Mouse (Mus musculus) T-helper 17 cell (primary cell): ENCODE data around the gene Chd4.

Experiments
- in situ Hi-C, 2 experiments: fragments of 300-600 bp; cut with MboI, MseI; formaldehyde crosslinking; loops; 1 replicate in 1 of 2; 2 replicates in 1 of 2; pipeline ENCODE4 v1.15.1; 2025; ENCODE audit warnings: high pct_unique_total_duplicates in 2 of 2

Chd4 gene

DNA sequence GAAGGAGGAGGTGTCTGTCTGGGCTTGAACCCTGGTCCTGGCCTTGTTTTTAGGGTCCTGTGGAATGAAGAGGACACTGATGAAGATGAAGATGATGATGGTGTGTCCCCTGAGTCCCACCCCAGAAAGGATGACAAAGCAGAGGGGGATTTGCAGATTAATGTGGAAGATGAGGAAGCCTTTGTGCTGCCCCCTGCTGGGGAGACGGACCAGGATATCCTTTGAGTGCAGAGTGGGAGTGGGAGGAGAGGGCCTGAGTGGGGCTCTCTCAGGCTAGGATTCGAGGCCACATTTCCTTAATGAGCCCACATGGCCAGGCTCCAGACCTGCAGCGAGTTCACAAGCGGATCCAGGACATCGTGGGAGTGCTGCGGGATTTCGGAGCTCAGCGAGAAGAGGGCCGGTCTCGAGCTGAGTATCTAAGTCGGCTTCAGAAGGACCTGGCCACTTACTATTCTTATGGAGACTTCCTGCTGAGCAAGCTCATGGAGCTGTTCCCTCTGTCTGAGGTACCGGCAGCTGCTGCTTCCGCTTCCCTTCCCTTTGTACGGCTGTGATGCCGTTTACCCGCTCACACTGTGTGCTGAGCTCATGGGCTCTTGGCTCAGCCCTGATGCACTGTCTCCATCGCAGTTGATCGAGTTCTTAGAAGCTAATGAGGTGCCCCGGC is 41.4 kb downstream of the Chd4 start:
- in situ Hi-C loops: no loop called here

DNA sequence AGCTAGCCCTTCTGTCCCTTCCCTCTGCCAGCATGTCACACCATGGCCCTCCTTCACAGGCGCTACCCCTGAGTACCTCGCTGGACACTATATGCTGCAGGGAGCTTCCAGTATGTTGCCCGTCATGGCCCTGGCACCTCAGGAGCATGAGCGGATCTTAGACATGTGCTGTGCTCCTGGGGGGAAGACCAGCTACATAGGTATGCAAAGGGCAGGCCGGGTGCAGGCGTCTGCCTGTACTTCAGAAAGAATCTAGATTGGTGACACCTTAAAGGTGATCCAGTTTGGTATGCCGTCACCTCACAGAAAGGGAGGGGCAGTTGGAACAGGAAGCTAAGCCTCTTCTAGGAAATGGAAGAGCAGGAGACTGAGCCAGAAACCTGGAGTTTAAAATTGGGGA is 44.0 kb downstream of the Chd4 start:
- in situ Hi-C loops: no loop called here

DNA sequence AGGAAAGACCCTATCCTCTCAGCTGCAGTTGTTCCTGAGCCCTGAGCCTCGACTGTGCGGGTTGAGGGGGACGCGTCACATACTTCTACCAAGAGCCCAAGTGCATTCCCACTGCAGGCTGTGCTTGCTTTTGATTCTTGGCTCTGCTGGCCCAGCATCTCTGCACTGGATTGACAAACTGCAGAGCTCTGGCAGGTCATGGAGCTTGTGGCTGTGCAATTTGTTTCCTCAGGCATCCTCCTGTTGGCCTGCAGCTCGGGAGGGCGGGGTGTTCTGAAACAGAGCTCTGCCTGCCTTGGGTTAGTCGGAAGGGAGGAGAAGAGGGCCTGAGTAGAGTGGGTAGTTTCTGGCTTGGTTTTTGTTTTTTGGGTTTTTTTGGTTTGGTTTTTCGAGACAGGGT is 46.7 kb downstream of the Chd4 start:
- in situ Hi-C loops: no loop called here

DNA sequence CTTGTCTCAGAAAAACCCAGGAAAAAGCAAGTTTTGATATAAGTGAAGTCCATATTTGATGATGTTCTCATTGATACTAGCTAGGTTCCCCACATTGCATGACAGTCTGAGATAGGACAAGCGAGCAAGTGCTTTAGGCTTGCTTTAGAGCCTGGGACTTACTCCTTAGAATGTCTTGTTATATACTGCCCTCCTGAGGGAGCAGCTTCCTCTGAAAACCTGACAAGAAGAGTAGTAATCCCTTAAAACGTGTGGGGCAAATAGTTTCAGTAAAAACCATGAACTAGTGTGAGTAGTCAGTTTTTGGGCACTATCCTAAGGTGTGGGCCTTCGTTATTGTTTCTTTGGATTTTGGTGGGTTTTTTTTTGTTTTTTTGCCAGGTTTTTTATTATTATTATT is 47.3 kb downstream of the Chd4 start:
- in situ Hi-C loops: no loop called here

DNA sequence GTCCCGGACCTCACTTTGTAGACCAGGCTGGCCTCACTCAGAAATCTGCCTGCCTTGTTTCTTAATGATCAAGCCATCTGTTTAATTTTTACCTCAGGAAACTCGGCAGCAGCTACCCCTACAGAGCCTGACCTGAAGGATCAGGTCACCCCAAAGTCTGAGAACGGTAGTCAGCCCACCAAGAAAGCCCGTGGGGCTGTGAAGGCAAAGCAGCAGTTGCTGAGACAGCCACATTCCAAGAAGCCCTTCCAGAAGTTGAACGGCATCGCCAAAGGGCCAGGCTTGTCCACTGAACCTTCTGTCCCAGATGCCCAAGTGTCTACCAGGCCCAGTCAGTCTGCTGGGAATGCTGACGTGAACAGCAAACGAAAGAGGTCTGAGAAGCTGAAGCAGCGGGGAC is 48.1 kb downstream of the Chd4 start:
- in situ Hi-C loops: no loop called here

DNA sequence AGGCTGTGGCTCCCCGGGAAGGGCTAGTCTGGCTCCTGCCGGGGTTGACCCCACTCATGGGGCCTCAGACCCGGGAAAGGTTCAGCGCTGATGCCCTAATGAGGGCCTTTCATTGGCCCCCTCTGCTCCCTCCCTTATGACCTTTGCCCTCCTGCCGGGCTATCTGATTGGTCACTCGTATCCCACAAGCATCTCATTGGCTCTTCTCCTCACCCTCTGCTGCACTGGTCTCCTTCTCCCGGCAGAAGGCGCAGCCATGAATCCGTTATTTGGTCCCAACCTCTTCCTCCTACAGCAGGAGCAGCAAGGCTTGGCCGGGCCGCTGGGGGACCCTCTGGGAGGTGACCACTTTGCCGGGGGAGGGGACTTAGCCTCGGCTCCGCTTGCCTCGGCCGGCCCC is 49.2 kb downstream of the Chd4 start, which contains the start of gene Iffo1:
Gene Iffo1, plus strand, starts transcription at position 241 of the 400 bp plus-strand sequence.
- in situ Hi-C loops: no loop called here

DNA sequence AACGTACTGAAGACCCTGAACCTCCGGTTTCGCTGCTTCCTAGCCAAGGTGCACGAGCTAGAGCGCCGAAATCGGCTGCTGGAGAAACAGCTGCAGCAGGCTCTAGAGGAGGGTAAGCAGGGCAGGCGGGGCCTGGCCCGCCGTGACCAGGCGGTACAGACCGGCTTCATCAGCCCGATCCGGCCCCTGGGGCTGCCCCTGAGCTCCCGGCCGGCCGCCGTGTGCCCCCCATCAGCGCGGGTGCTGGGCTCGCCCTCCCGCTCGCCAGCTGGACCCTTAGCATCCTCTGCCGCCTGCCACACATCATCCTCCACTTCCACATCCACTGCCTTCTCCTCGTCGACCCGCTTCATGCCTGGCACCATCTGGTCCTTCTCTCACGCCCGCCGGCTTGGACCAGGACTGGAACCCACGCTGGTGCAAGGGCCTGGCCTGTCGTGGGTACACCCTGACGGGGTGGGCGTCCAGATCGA is 49.7 kb downstream of the Chd4 start:
- in situ Hi-C loops: no loop called here

DNA sequence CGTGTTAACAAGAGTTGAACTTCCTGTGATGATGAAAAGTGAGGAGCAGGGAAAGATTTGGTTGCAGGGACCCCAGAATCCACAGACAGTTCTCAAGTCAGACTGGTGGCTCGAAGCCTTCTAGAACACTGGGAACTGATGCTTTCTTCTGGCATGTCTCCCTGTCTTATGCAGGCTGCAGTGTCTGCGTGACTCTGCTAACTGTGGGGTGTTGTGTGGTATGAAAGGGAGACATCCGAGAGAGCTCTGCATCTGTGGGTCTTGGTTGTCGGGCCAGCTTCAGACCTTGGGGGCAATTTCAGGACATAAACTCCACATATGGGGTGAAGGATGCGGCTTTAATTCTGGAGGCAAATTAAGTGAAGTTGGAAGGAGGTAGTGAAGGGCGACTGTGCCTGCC is 50.4 kb downstream of the Chd4 start:
- in situ Hi-C loops: no loop called here

DNA sequence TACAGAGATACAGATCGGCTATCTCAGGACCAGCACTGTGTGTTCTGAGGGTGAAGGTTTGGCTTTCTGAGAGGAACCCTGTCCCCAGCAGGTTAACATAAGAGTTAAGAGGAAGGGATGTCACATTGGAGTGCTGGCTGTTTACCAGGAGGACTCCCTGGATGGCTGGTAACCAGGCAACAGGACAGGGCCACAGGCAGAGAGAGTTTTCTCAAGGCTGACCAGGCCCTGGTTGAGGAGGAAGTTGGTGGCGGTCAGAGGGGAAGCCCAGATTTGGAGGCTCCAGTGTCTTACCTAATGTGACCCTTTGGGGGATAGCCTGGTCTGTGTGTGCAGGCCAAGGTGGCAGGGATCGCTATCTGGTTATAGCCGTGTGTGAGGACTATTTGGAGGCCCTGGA is 51.0 kb downstream of the Chd4 start:
- in situ Hi-C loops: no loop called here

DNA sequence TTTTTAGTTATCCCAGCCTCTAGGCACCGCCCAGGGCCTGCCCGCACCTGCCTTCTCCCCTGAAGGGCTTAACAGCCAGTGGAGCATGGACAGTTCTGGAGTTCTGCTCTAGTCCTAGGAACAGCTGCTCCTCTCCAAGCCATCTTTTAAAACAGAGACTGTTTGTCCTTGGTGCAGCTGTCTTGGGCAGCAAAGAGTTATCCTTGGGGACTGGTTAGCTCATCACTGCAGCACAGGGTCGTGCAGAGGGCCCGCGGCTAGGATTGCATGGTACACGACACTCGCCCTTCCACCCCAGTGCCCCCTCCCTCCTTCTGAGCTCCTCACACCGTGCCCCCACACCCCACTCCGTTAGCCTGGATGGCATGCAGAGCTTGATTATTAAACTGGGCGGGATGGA is 51.5 kb downstream of the Chd4 start:
- in situ Hi-C loops: no loop called here

DNA sequence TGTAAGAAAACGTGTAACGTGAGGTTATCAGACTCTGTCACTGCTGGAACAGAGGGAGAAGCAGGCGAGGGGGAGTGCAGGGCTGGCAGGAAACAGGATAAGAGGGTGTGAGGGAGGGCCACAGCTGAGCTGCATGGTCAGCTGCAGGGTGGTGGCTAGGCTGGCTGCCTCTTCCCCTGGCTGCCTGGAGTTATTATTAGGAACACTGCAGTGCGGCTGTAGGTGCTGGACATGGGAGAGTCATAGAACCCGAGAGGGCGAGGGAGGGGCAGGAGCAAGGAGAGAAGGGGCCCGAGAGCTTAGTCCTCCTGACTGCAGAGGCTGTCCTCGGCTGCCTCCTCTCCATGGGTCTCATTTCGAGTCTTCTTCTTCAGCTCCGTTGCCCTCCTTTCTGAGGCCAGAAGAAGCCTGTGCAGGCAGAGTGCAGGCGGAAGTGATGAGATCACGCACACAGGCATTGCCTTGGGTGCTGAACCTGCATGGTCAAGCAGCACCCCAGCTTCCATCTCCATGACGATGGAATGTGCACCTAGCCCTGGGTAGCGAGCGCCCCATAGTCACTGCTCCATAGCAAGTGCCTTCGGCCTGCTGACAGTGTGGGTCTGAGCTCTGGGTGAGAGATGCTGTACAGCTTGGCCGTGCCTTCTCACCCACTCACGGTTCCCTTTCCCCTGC is 52.6 kb downstream of the Chd4 start:
- in situ Hi-C loops: no loop called here

DNA sequence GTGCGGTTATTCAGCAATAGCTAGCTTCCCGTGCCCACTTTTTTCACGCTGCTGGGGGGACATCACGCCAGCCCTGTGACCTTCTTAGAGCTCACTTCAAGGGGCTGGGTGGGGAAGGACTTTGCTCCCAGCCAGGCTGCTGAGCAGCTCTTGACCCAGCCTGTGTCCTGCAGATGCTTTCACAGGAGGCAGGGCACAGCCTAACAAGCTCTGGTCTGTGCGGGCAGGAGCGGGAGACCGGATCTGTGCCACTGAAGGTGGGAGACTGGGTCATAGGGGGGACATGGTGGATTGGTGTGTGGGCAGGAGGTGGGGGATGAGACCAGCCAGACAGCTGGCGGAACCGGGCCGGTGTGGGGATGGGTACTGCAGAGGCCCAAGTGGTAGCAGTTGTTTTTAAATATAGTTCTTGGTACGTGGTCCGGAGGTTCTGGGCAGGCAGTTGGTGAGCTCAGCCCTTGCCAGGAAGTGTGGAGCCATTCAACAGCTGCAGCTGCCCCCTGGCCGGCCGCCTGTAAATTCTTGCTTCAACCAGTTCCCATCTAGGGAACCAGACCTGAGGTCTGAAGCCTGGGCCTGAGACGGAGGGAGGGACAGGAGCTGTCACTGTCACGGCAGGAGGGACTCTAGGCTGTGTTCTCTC is 53.3 kb downstream of the Chd4 start:
- in situ Hi-C loops: no loop called here

DNA sequence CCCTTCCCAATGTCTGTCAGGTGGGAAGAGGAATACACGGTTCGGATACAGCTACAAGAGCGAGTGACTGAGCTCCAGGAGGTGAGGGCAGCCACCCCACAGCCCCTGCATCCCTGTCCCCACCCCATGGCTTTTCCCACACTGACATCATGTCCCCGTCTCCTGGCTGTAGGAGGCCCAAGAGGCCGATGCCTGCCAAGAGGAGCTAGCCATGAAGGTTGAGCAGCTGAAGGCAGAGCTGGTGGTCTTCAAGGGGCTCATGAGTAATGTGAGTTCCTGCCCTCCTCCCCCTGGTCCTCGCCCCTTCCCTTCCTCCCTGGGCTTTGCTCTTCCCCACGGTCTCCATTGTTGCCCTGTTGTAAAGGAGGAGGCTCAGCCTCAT is 53.8 kb downstream of the Chd4 start:
- in situ Hi-C loops: no loop called here

DNA sequence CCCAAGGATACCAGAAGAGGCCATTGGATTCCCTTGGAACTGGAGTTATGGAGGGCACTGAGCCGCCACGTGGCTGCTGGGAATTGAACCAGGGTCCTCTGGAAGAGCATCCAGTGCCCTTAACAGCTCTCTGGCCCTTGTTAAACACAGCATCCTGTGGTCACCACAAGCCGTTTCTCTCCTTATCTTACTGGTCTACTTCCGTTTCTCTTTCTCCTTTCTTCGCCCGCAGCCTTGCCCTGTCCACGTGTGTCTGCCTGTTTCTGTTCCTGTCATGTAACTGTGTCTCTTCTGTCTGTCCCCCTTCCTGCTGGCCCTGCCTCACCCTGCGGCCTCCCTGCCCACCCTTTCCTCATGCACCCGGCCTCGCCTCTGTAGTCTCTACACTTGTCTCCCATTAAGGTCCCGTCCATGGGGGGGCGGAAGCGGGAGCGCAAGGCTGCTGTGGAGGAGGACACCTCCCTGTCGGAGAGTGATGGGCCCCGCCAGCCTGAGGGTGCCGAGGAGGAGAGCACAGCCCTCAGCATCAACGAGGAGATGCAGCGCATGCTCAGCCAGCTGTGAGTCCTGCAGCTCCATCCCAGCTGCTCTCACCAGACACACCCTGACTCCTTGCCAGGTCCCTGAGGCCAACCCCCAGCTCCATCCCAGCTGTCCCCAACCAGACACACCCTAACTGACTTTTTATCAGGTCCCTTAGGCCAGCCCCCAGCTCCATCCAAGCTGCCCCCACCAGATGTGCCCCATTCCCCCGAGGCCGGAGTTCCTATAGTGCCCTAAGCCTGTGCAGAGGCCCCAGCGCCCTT is 56.6 kb downstream of the Chd4 start:
- in situ Hi-C loops: no loop called here

DNA sequence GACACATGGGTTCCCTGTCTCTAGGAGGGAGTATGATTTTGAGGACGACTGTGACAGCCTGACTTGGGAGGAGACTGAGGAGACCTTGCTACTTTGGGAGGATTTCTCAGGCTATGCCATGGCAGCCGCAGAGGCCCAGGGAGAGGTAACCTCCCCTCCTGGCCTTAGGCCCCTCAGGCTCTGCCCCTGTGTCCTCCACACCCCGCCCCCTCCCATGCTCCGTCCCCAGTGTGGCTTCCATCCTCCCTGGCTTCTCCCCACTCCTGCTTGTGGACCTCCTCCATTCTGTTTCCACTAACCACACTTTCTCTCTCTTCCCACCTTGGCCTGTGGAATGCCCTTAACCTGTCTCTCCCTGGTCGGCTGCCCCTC is 57.2 kb downstream of the Chd4 start:
- in situ Hi-C loops: no loop called here

DNA sequence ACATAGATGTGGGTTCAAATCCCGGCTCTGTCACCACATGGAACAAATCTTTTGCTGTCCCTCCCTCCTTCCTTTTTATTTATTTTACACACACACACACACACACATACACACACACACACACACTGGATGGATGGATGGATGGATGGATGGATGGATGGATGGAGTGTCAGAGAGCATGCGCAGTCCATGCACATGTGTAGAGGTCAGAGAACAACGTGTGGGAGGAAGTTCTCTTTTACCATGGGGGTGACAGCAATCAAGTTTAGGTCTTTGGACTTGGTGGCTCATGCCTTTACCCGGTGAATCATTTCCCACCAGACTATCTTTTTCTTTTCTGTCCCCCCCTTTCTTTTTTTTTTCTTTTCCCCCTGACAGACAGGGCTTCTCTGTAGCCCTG is 57.9 kb downstream of the Chd4 start:
- in situ Hi-C loops: no loop called here

DNA sequence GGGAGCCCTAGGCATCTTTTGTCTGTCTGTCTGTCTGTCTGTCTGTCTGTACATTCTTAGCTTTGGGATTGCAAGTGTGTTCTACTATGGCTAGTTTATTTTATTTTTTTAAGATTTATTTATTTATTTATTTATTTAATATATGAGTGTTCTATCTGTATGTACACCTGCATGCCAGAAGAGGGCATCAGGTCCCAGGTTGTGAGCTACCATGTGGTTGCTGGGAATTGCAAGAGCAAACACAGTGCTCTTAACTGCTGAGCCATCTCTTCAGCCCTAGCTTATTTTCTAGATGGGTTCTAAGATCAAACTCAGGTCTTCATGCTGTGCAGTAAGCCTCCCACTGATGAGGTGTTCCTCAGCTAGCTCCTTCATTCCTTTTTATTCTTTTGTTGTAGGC is 58.8 kb downstream of the Chd4 start:
- in situ Hi-C loops: no loop called here

DNA sequence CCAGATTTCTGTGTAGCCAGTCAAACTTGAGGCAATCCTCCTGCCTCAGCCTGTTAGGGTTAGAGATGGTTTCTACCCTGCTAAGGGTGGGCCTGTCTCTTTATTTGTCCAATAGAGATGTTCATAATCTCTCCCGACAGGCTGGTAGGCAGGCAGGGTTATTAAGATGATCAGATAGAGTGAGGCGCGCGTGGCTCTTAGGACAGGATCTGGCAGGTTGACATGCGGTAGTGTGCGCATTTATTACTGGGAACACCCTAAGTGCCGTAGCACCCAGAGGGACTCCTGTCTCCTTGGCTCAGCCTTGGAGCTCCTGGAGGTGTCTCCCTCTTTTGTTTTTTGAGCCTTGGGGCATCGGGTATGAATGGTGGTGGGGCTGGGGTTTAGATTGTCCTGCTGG is 59.5 kb downstream of the Chd4 start:
- in situ Hi-C loops: no loop called here

DNA sequence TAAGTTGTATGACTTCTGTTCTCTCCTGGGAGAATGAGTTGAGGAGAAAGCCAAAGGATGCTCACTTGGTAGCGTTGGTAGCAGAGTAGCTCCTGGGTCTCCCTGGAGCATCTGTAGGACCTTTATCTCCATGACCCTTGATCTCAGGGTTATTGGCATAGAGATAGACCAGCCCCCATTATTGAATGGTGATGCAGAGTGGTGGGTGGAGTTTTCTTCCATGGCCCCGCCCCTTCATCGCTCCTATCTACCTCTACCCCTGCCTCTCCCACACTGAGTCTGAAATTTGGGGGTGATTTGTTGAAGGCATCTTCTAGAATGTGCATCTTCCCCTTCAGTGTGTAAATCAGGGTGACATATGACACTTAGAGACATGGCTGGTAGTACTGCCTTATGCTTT is 60.7 kb downstream of the Chd4 start:
- in situ Hi-C loops: no loop called here

DNA sequence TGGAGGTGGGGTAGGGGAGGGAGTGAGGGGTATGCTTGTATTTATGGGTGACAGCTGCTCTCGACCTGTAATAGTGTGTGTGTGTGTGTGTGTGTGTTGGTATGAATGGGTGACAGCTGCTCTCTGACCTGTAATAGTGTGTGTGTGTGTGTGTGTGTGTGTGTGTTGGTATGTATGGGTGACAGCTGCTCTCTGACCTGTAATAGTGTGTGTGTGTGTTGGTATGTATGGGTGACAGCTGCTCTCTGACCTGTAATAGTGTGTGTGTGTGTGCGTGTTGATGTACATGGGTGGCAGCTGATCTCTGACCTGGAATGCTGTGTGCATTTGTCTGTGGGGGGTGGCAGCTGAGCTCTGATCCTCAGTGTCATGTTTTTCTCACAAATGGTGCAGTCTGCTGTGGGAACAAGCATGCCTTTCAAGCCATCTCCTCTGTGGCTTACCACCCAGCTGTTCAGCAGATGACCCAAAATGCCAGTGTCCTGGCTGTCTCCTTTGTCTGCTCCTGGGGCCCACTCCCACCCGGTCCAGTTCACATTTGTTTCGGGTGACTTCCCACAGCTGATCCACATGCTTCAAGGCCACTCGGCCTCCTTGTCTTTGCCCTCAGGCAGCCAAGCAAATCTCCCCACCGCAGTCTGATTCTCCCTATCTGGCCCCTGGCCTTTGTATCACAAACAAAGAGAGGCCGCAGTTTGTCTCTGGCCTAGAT is 61.3 kb downstream of the Chd4 start:
- in situ Hi-C loops: no loop called here

DNA sequence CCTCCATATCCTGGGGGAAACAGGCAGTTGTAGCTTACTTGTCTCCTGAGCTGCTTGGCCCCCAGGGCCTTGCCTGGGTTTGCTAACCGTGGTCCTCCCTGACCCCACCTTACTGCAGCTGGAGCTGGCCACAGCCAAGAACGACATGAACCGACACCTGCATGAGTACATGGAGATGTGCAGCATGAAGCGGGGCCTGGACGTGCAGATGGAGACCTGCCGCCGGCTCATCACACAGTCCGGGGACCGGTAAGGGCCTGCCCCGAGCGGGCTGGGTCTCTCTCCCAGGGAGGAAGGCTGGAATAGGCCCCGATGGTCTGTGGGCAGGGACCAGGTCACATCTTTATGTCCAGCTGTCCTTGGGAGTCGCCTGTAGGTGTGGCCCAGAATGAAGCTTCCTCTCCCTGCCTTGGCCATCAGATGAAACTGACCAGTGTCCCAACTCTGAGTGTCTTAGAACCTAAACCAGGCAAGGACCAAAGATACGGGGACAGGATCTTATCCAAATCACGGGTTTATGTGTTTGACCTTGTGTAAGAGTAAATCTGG is 63.2 kb downstream of the Chd4 start:
- in situ Hi-C loops: no loop called here
